Mouse (Mus musculus) urinary bladder, adult 2 months (tissue): ENCODE data around the gene Lce3f. TPM values are rescaled to one million over a fixed set of nuclear protein-coding genes. Genes with fewer than 3 reads are reported as not detected.

ENCODE experiments used
- DNase-seq: peaks from one replicate; pipeline ENCODE4 v3.0.0; 2022; ENCODE audit warnings: low spot score
- polyA plus RNA-seq: library from polyadenylated mRNA; depleted of rRNA; stranded (reverse); fragments of >200 nt; gene quantifications from 2 replicates; pipeline ENCODE4 v1.2.3, GENCODE M21; 2012; rRNA removed

Lce3f gene
- polyA plus RNA-seq: not detected in 2 replicates

DNA sequence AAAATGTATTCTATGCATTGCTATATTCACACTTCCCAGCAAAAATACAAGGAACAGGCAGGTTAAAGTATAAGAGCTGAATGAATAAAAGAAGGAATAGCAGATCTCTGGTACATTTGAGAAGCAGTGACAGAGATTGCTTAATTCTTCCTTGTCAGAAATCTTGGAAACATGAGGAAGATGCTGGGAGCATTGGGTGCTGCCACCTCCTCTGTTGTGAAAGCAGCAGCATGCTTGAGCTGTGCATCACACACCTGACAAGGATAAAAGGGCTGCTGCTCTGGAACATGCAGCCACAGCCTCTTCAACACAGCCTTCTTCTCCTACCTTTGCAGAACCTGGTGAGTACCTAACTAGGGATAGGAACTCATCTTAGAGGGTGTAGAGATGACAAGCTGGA is at the start of gene Lce3f:
TSS of gene Lce3f (plus strand) at position 301 of the 400 bp plus-strand sequence.
- DNase-seq: no peak

DNA sequence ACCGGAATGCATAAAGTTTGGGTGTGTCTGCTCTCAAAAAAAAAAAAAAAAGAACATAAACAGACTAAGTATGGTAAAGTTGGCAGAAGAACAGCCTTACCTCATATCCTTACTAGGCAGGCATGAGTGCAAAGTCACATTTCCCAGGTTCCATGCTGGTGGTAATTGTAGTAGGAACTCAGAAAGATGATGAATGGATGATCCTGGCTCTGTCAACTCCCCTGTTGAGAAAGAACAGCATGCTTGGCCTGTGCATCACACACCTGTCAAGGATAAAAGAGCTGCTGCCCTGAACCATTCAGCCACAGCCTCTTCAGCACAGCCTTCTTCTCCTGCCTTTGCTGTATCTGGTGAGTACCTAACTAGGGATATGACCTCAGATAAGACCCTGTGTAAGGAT is 47.8 kb upstream of the Lce3f start, which contains the start of gene Lce3c:
TSS of gene Lce3c (plus strand) at position 301 of the 400 bp plus-strand sequence.
- DNase-seq: no peak

DNA sequence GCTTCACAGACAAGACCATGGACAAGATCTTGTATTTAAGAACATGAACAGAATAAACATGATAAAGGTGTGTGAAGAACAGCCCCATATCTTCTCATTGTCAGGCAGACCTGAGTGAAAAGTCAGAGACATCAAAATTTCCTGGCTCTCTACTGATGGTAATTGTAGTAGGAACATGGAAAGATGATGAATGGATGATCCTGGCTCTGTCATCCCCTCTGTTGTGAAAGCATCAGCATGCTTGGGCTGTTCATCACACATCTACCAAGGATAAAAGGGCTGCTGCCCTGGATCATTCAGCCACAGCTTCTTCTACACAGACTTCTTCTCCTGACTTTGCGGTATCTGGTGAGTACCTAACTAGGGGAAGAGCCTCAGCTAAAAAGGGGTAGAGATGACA is 34.9 kb upstream of the Lce3f start, which contains the start of gene Lce3d:
TSS of gene Lce3d (plus strand) at position 301 of the 400 bp plus-strand sequence.
- DNase-seq: no peak

DNA sequence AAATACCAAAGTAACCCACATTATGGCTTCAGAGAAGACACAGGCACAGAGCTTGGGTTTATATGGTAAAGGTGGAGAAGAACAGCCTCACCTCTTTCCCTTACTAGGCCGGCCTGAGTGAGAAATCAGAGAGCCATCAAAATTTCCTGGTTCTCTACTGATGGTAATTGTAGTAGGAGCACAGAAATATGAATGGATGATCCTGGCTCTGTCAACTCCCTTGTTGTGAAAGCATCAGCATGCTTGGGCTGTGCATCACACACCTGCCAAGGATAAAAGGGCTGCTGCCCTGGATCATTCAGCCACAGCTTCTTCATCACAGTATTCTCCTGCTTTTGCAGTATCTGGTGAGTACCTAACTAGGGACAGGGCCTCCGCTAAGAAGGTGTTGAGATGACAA is 25.3 kb upstream of the Lce3f start, which contains the start of gene Lce3e:
TSS of gene Lce3e (plus strand) at position 301 of the 400 bp plus-strand sequence.
- no peak for DNase-seq

DNA sequence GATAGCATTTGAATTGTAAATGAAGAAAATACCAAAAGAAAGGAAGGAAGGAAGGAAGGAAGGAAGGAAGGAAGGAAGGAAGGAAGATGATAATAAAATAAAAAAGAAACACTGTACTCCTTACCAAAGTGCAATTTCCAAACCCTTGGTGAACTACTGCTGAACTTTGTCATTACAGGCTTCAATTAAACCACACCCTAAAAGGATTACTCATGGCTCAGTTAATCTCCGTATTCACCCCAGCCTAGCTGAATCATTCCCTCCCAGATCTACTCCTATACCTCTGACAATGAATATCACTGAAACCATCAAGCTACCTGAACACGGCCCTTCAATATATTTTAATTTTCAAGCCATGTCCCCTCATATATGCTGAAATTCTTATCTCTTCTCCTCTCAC is 13.5 kb upstream of the Lce3f start:
- no peak for DNase-seq

DNA sequence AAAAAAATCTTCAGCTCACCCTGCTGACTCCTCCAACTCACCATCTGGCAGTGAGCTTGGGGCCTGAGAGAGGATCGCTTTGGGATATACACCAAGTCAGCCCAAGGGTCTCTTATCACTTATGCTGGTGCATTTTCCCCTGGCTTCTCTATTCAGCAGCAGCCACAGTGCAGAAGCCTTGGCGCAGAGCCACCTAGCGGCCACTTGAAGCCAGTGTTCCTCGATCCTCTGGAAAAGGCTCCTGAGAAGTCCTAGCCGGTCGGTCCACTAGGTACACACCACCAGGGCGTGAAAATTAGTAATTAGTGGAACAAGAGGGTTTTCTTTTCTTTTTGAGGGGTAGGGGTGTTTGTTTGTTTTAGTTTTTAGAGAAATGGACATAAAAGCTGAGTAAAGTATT is 6.7 kb downstream of the Lce3f start:
- DNase-seq: peak; percentile 42

DNA sequence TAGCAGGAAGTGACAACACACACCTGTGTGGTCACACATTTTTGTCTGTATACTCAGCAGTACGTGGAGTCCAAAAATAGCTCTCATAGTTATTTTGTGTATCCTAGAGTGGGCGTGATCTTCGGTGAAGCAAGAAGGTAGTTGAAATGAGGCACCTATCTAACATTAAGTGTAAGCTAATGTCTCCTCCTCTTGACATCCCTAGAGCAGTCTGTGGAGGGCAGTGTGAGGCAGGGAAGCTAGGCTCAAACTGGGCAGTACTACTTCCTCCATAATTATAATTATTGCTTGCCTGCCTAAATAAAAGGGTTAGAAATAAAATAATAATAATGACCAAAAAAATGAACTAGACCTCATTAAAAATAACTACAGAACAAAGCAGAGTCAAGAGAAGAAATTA is 8.6 kb downstream of the Lce3f start:
- no peak for DNase-seq

DNA sequence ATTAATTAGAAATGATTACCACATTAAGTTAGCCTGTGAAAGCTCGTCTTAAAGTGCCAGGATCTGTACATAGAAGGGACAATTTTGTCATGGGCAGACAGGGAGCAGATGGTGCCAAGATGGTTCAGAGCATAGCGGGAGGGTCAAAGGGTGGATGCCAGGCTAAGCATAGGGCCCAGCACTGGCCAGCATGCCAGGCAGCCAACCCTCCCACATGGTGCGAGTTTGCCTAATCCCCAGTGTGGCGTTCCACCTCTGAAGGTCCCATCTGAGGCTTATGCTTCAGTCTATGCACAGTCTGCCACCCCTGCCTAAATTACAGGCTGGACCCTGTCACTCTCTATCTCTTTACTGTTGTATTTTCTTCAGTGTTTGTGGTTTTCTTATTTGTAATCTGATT is 10.8 kb downstream of the Lce3f start:
- no peak for DNase-seq

DNA sequence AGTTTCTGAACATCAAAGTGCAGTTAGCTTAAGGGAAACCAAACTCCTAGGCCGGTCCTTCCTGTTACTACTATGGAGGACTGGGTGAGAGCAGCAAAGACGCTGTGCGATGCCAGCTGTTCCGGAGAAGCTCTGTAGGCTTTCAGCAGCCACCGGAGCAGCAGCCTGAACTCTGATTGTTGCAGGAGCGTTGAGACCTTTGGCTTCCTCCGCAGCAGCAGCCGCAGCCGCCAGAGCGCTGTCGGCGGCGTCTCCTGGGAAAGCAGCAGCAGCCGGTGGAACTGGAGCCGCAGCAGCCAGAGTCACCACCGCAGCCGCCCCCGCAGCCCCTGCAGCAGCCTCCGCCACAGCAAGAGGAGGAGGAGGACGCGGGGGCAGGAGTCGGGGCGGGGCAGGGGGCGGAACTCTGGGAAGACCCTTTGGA is 22.4 kb downstream of the Lce3f start:
- no peak for DNase-seq

DNA sequence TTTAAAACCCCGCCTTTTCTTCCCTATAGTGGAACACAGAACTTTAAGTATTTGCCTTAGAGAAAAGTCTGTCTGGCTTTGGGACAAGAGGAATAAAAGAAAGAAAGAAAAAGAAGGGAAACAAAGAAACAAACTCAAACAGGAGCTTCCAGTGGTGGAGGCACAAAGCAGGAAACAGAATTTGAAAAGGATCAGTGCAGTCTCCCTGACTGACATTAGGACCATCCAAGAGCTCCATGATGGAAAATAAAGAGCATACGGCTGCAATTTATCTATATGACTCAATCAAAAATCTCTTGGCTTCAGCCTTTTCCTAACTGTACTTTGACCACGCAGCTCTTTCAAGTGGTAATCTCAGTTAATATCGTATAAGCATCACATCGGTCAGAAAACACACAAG is 22.8 kb downstream of the Lce3f start:
- no peak for DNase-seq

DNA sequence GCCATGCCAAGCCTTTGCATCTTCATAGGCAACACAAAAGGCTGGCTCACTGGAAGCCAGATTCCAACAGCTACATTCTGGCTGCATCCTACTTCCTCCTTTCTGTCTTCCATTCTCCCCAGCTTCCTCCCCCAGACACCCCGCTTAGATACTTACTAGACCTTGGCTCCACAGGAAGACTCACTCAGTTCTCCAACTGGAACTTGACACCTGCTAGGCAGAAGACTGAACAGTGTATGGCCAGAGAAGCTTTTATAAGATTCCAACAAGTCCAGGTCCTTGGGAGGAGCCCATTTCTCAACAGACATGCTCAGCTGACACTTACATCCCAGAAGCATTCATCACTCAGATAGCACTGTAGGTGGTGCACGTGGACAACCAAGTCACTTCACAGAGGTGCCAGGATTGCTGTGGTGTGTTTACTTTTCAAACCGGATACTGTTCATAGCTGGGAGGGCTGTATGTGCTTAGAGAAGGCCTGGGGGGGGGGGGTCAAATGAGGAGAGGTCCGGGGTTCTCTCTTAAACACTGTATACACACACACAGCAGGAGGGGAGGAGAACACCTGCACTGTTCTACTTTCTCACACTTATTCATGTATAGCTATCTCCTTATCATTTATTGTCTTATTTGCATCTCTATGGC is 23.6 kb downstream of the Lce3f start, which contains the start of gene Crct1:
TSS of gene Crct1 (minus strand) at position 228 of the 645 bp plus-strand sequence.
- DNase-seq: no peak

DNA sequence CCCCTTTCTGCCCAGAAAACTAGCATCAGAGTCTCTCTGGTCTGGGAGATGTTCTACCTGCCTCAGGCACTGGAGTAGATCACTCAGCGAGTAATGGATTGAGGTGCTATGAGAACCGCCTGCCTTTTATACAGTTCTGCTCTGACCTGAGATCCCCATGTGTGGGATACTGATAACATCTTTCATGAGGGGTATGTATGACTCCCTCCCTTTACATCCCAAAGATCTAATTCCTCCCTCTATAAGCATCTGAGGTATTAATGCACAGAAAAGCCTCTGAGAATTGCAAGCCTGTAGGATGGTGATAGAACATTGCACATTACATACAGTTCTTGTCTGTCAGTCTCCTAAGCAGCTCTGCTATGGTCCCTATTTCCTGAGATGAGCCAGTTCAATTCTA is 26.9 kb downstream of the Lce3f start, which contains the start of gene Lce1m:
TSS of gene Lce1m (minus strand) at position 101 of the 400 bp plus-strand sequence.
- no peak for DNase-seq

DNA sequence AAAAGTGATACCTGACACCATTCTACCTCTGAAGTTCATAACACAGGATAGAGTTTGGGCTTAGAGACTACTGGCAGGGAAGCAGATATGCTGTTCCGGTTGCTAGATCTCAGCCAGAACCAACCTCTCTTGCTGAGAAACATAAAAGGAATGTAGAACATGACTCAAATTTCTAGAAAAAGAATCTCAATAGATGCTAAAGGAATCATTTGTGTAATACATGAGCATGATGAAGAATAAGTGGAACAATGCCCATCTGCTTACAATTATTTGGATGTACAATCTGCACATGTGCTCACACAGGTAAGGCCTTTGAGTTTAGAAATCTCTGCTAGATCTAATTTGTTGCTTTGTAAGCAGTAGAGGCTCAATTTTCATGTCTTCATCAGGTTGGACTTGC is 29.1 kb downstream of the Lce3f start:
- no peak for DNase-seq

DNA sequence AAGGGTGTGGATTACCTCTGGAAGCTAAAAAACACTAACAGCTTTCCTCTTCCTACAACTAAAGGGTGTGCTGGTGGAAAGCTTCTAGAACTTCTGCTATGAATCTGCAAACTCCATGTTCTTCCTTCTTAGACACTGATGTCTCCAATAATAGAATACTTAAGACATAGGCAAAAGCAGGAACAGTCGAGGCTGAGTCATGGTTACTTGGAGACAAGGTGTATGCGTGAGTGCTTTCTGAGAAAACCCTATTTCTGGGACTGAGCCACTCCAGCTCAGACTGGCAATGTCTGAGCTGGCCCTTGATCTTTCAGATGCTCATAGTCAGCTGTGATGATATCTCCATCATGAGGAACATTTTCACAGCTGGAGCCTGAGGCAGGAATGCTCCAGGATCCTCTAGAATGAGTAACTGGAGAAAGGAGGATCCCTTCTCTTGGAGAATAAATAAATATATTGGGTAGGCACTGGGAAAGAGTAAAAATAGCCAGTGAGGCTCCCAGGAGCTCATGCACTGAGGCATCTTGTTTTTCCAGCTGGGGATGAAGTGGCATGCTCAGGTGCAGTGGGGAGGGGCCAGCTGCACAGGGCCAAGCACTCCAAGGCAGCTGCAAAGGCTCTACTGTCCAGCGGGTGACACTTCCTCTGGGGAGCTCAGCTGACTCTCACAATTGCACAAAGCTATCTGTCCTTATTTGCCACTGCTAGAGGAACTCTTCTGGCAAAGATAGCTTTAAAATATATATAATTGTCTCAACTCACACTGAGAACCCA is 31.6 kb downstream of the Lce3f start:
- no peak for DNase-seq

DNA sequence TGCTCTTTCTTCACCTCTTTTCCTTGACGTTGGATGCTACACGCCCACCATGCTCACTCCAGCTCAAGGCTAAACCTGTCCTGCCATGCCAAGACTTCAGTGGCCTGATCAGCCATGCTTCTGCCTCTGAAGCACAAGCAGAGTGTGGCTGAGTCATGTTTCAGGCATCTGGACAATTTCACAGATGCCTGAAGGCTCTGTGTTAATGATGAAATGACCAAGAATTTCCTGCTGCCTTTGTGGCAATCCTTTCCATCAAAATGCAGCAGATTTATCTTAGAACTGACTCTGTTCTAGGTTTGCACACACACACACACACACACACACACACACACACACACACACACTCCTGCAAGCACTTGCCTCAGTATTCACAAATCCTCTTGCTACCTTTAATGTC is 33.5 kb downstream of the Lce3f start:
- DNase-seq: no peak

DNA sequence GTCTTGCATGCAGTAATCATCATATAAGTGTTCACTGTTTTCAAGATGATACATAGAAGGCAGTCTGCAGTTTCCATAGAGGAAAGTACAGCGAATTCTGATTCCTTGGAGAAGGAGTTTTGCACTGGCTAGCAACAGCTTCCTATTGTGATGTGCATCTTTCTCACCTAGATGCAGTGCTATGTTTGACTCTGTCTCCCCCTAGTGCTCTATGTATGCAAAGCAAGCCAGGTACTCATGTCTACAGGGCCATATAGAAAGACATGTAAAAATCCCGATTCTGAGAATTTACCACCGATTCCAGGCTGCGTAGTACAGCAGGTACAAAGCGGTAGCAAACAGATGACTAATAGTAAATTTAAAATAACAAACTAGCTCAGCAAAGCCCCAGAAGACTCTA is 39.4 kb downstream of the Lce3f start:
- DNase-seq: no peak

Other genes starting within 250 kb of the Lce3f start
- gene Lce1g, start 239.9 kb upstream of the Lce3f start, polyA plus RNA-seq: not detected in 2 replicates
- not detected in 2 replicates for gene Lce1h, start 227.2 kb upstream of the Lce3f start, polyA plus RNA-seq
- not detected in 2 replicates for gene Lce1i, start 213.3 kb upstream of the Lce3f start, polyA plus RNA-seq
- gene Lce1j, start 201.7 kb upstream of the Lce3f start, polyA plus RNA-seq: not detected in 2 replicates
- gene Lce1k, start 184.3 kb upstream of the Lce3f start, polyA plus RNA-seq: not detected in 2 replicates
- not detected in 2 replicates for gene Kprp, start 165.0 kb upstream of the Lce3f start, polyA plus RNA-seq
- gene Lce1l, start 140.9 kb upstream of the Lce3f start, polyA plus RNA-seq: not detected in 2 replicates
- gene 2310050C09Rik, start 122.0 kb upstream of the Lce3f start, polyA plus RNA-seq: not detected in 2 replicates
- not detected in 2 replicates for gene Lce3a, start 66.0 kb upstream of the Lce3f start, polyA plus RNA-seq
- not detected in 2 replicates for gene Lce3b, start 59.2 kb upstream of the Lce3f start, polyA plus RNA-seq
- gene Lce3c, start 47.7 kb upstream of the Lce3f start, polyA plus RNA-seq: not detected in 2 replicates
- not detected in 2 replicates for gene Lce3d, start 34.8 kb upstream of the Lce3f start, polyA plus RNA-seq
- not detected in 2 replicates for gene Lce3e, start 25.2 kb upstream of the Lce3f start, polyA plus RNA-seq
- not detected in 2 replicates for gene Crct1, start 23.5 kb downstream of the Lce3f start, polyA plus RNA-seq
- not detected in 2 replicates for gene Lce1m, start 26.8 kb downstream of the Lce3f start, polyA plus RNA-seq
- not detected in 2 replicates for gene Gm4858, start 76.6 kb downstream of the Lce3f start, polyA plus RNA-seq
- gene Crnn, start 152.6 kb downstream of the Lce3f start, polyA plus RNA-seq: 0.03 TPM in 1 of 2 replicates, not detected in the other
- gene Flg2, start 205.1 kb downstream of the Lce3f start, polyA plus RNA-seq: not detected in 2 replicates